Mouse (Mus musculus): ENCODE results near the gene Dpep2nb. TPM values are rescaled to one million over a fixed set of nuclear protein-coding genes. Genes with fewer than 3 reads are reported as not detected.
A peak's percentile ranks its signal among the peaks of the same experiment; 100 is the strongest.

Dpep2nb gene
- total and polyA plus RNA-seq, 3 experiments: not detected

GRCm38 (mm10) chr8:106022483-106022882, 16.7 kb upstream of the Dpep2nb start:
- TF ChIP-seq NELFE (IDR thresholded peaks at IDR 0.05; ENCODE audit: low read depth, low read length) (peak; percentile 58; the same call in 1 of the 2 replicates), CTCF (conservative IDR thresholded peaks at IDR 0.05 in 1 of 2, IDR thresholded peaks at IDR 0.05 in 1 of 2; ENCODE audit: low read depth in 2 of 2, low read length in 2 of 2) (peak; percentile 89 to 98), ZKSCAN1 (IDR thresholded peaks at IDR 0.05; ENCODE audit: borderline replicate concordance, low read depth, low read length) (no peak), RCOR1 (conservative IDR thresholded peaks at IDR 0.05; ENCODE audit: low read depth, low read length) (0 out of 2 replicates have a peak, but pooled peaks have one; percentile 58), CHD1 (IDR thresholded peaks at IDR 0.05; ENCODE audit: low read depth, low read length) (no peak), CHD2 (IDR thresholded peaks at IDR 0.05; ENCODE audit: low read length) (no peak), EP300 (IDR thresholded peaks at IDR 0.05; ENCODE audit: low read length) (no peak), JUND (conservative IDR thresholded peaks at IDR 0.05; ENCODE audit: low read depth, low read length) (peak; percentile 39; the same call in 1 of the 2 replicates), MEF2A (IDR thresholded peaks at IDR 0.05; ENCODE audit: borderline replicate concordance, low read depth, low read length) (peak; percentile 45; the same call in 1 of the 2 replicates), MXI1 (IDR thresholded peaks at IDR 0.05; ENCODE audit: low read depth, low read length) (no peak), ZMIZ1 (IDR thresholded peaks at IDR 0.05; ENCODE audit: low read depth, low read length) (no peak), ZC3H11A (IDR thresholded peaks at IDR 0.05; ENCODE audit: low read depth, low read length) (peak; percentile 94), PAX5 (IDR thresholded peaks at IDR 0.05; ENCODE audit: low read length) (no peak), MYC (IDR thresholded peaks at IDR 0.05; ENCODE audit: low read depth, low read length) (peak; percentile 59), ZNF384 (IDR thresholded peaks at IDR 0.05; ENCODE audit: low read depth, low read length) (peak; percentile 34; the same call in 1 of the 2 replicates), USF2 (conservative IDR thresholded peaks at IDR 0.05; ENCODE audit: low read depth, low read length) (no peak), NRF1 (IDR thresholded peaks at IDR 0.05; ENCODE audit: low read depth, low read length) (peak; percentile 44; the same call in 1 of the 2 replicates), GABPA (IDR thresholded peaks at IDR 0.05; ENCODE audit: insufficient replicate concordance, low read depth, low read length) (no peak), POLR2AphosphoS2 (IDR thresholded peaks at IDR 0.05; ENCODE audit: low read depth, low read length) (no peak), HCFC1 (IDR thresholded peaks at IDR 0.05; ENCODE audit: low read depth, low read length) (0 out of 2 replicates have a peak, but pooled peaks have one; percentile 20), USF1 (IDR thresholded peaks at IDR 0.05; ENCODE audit: low read depth, low read length) (no peak), UBTF (IDR thresholded peaks at IDR 0.05; ENCODE audit: low read depth, low read length) (no peak), TCF12 (IDR thresholded peaks at IDR 0.05; ENCODE audit: low read depth, low read length) (no peak), SIN3A (IDR thresholded peaks at IDR 0.05; ENCODE audit: low read length) (peak; percentile 49; the same call in 1 of the 2 replicates), MAZ (IDR thresholded peaks at IDR 0.05; ENCODE audit: low read depth, low read length) (peak; percentile 40; the same call in 1 of the 2 replicates), KAT2A (IDR thresholded peaks at IDR 0.05; ENCODE audit: insufficient replicate concordance, low read length) (no peak), E2F4 (IDR thresholded peaks at IDR 0.05; ENCODE audit: insufficient replicate concordance, low read depth, low read length) (no peak), MAFK (IDR thresholded peaks at IDR 0.05; ENCODE audit: insufficient replicate concordance, low read length) (no peak), JUN (IDR thresholded peaks at IDR 0.05; ENCODE audit: insufficient read depth, low read depth, low read length) (no peak), RAD21 (IDR thresholded peaks at IDR 0.05; ENCODE audit: low read depth, low read length) (peak; percentile 98), ELF1 (IDR thresholded peaks at IDR 0.05; ENCODE audit: low read depth, low read length) (0 out of 2 replicates have a peak, but pooled peaks have one; percentile 33), IRF4 (IDR thresholded peaks at IDR 0.05; ENCODE audit: low read depth, low read length) (peak; percentile 57; the same call in 1 of the 2 replicates), ETS1 (conservative IDR thresholded peaks at IDR 0.05; ENCODE audit: low read depth, low read length) (no peak), MAX (IDR thresholded peaks at IDR 0.05; ENCODE audit: low read length) (peak; percentile 55; the same call in 1 of the 2 replicates), TBP (conservative IDR thresholded peaks at IDR 0.05; ENCODE audit: low read depth, low read length) (no peak), POLR2A (IDR thresholded peaks at IDR 0.05; ENCODE audit: low read depth, low read length) (no peak), BHLHE40 (IDR thresholded peaks at IDR 0.05; ENCODE audit: low read depth, low read length) (0 out of 2 replicates have a peak, but pooled peaks have one; percentile 23), SMC3 (IDR thresholded peaks at IDR 0.05; ENCODE audit: low read depth, low read length) (peak; percentile 99)

More at GRCm38 (mm10) chr8:106022483-106022882, 16.7 kb upstream of the Dpep2nb start:
- no peak overlapping the region for H3K4me2 ChIP-seq (ENCODE audit: insufficient read depth, low read depth, poor library complexity, severe bottlenecking)
- peaks cover 30 to 80% of the 10 kb centered on the region in 2 experiments for H3K36me3 ChIP-seq (replicated peaks in 1 of 2; ENCODE audit: control insufficient read depth in 1 of 2, insufficient read depth in 1 of 2, low read length in 1 of 2)
- H3K9ac ChIP-seq (ENCODE audit: insufficient read depth, low read depth): no peak overlapping the region
- no peaks in the 10 kb centered on the region for H3K4me1 ChIP-seq (ENCODE audit: control insufficient read depth in 1 of 2, insufficient read depth in 2 of 2)
- DNase-seq (ENCODE audit: extremely low read depth): peak; percentile 82
- dilution Hi-C loops (cut with MboI; ENCODE audit: extremely low pct_ligation_motif_present, extremely low pct_unique_long_range_greater_than_20kb, low sequenced_read_pairs): no loop called here
- in situ Hi-C loops (cut with MboI; ENCODE audit: low pct_ligation_motif_present, low pct_unique_long_range_greater_than_20kb, low sequenced_read_pairs): no loop called here
- H3K9me3 ChIP-seq (replicated peaks; ENCODE audit: low read length): no peaks in the 10 kb centered on the region
- H3K27me3 ChIP-seq (replicated peaks): no peaks in the 10 kb centered on the region
- no peak overlapping the region for H3K27ac ChIP-seq (ENCODE audit: insufficient read depth, low read depth)
- H3K79me2 ChIP-seq (replicated peaks; ENCODE audit: control insufficient read depth, extremely low read depth, insufficient read depth, poor library complexity, severe bottlenecking): no peaks in the 10 kb centered on the region; the same call in 1 of the 2 replicates
- no peak overlapping the region for H3K4me3 ChIP-seq (replicated peaks in 1 of 3; ENCODE audit: low read depth in 2 of 3, low read length in 2 of 3, poor library complexity in 1 of 3)
